Mouse (Mus musculus): ENCODE measurements around the gene Arf3. TPM values are rescaled to one million over a fixed set of nuclear protein-coding genes. Genes with fewer than 3 reads are reported as not detected.
A peak's percentile ranks its signal among the peaks of the same experiment; 100 is the strongest.

Gene Arf3
- total RNA-seq, 2 experiments from 2014 or later, result 721 to 734 TPM

GRCm38 (mm10) chr15:98691486-98692147, 71.4 kb downstream of the Arf3 start:
- peak; percentile 37 to 64 for DNase-seq (ENCODE audit: low spot score in 2 of 2)
- intact Hi-C loops (cut with DNase I), result no loop called here

DNA sequence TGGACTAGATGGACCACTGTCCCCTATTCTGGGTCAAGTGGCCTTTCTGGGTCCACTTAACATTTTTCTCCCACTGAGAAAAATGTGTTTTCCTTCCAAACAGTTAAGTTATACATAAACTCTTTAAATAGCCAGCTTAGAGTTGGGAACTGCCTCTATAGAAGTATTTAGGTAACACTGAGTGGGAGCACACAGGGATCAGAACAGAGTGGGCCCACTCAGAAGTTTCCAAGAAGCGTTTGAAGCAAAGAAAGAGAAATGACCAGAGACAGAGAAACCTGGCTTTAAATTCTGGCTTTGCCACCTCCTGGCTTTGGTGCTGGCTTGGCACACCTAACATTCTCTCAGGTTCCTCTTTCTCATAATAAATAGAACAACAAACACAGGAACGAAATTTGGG, 73.3 kb downstream of the Arf3 start:
- DNase-seq (ENCODE audit: low spot score in 2 of 2), result peak in 1 of 2 experiments; percentile 37
- intact Hi-C loops (cut with DNase I), result no loop called here

Other genes starting within 250 kb of the Arf3 start
- gene Kansl2, start 228.9 kb downstream of the Arf3 start, total RNA-seq (2021), result 10 to 100 TPM; 58.9 to 60.9 TPM
- 10 to 100 TPM; 37.0 to 45.6 TPM for gene Ccnt1, start 192.3 kb downstream of the Arf3 start, total RNA-seq (2021)
- not detected for gene 4930415O20Rik, start 192.2 kb downstream of the Arf3 start, total RNA-seq (2021)
- 10 to 100 TPM; 41.5 to 58.4 TPM for gene Adcy6, start 153.1 kb downstream of the Arf3 start, total RNA-seq (2021)
- gene Cacnb3, start 132.4 kb downstream of the Arf3 start, total RNA-seq (2021), result 100 to 1,000 TPM; 273 to 276 TPM
- gene Ddx23, start 100.3 kb downstream of the Arf3 start, total RNA-seq (2021), result 10 to 100 TPM; 80.2 to 82.7 TPM
- 10 to 100 TPM; 29.4 to 32.6 TPM for gene Rnd1, start 85.8 kb downstream of the Arf3 start, total RNA-seq (2021)
- gene Ccdc65, start 55.0 kb downstream of the Arf3 start, total RNA-seq (2021), result 10 to 100 TPM; 12.5 to 14.4 TPM
- 1 to 10 TPM; 1.5 to 2.1 TPM for gene Fkbp11, start 35.0 kb downstream of the Arf3 start, total RNA-seq (2021)
- gene Wnt10b, start 14.9 kb upstream of the Arf3 start, total RNA-seq (2021), result 1 to 10 TPM in 1 of 2 experiments, under 1 TPM in 1; 0.59 to 1.1 TPM
- not detected for gene Wnt1, start 26.6 kb upstream of the Arf3 start, total RNA-seq (2021)
- 100 to 1,000 TPM; 827 to 848 TPM for gene Ddn, start 46.3 kb upstream of the Arf3 start, total RNA-seq (2021)
- 10 to 100 TPM; 49.1 to 50.0 TPM for gene Prkag1, start 68.3 kb upstream of the Arf3 start, total RNA-seq (2021)
- gene Kmt2d, start 108.0 kb upstream of the Arf3 start, total RNA-seq (2021), result 10 to 100 TPM; 69.9 to 98.8 TPM
- 10 to 100 TPM in 1 of 2 experiments, 1 to 10 TPM in 1; 9.0 to 10.5 TPM for gene Rhebl1, start 131.3 kb upstream of the Arf3 start, total RNA-seq (2021)
- gene Dhh, start 135.3 kb upstream of the Arf3 start, total RNA-seq (2021), result under 1 TPM in 1 of 2 experiments, not detected in 1; 0.35 TPM
- gene Lmbr1l, start 155.0 kb upstream of the Arf3 start, total RNA-seq (2021), result 10 to 100 TPM; 12.6 to 16.6 TPM
- gene Tuba1b, start 171.4 kb upstream of the Arf3 start, total RNA-seq (2021), result 100 to 1,000 TPM; 509 to 602 TPM
- not detected for gene Gm49450, start 190.3 kb upstream of the Arf3 start, total RNA-seq (2021)
- gene Tuba1a, start 190.5 kb upstream of the Arf3 start, total RNA-seq (2021), result 1,000 to 10,000 TPM in 1 of 2 experiments, 100 to 1,000 TPM in 1; 932 to 1,107 TPM

Data from left cerebral cortex, postnatal 36 days (tissue).